Mouse (Mus musculus): Measurements from ENCODE around the gene Itgb5.

DNA sequence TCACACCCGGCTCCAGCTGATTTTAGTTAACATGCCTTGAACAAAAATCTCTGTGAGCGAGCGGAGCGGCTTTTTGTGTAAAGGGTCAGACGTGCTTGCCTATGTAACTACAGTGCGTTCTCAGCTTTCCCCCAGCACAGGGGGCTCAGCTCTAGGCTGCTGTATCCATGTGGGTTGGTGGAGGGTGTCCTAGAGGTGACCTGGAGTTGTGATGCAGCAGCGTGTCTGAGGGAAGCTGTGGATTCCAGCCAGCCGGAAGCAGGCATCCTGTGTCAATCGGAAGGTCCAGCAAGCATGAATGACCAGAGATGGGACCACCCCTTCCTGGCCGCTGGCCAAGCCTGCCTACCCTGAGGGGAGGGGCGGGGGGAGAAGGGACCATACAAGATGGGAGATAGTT lies 112.9 kb downstream of the Itgb5 start:
- no peak for TF ChIP-seq CTCF (IDR thresholded peaks at IDR 0.05; ENCODE audit: low read depth)
- no peak for TF ChIP-seq EP300 (IDR thresholded peaks at IDR 0.05; ENCODE audit: low read depth)

All from liver, embryonic 14.5 days (tissue).